In genomic region chr14:25015288-25016238, GRCm38 (mm10) we compare ENCODE assay signal across 8 mouse cellular contexts.
DNase-seq lines count a peak whose midpoint lies in the region; ATAC-seq and TF ChIP-seq lines count a peak whose summit lies in the region.

No protein-coding gene starts in this region.

- no peak overlapping the region for H3K9ac ChIP-seq in liver, embryonic 12.5 days
- no peak overlapping the region for H3K9ac ChIP-seq in embryonic facial prominence, embryonic 13.5 days
- peak overlapping the region; percentile 36; the same call in 1 of the 2 replicates for H3K9ac ChIP-seq in midbrain, postnatal 0 days (replicated peaks; ENCODE audit: low read length, poor library complexity, severe bottlenecking)

- H3K27me3 ChIP-seq in liver, embryonic 12.5 days (replicated peaks): no peaks in the 10 kb centered on the region
- no peaks in the 10 kb centered on the region for H3K27me3 ChIP-seq in embryonic facial prominence, embryonic 13.5 days
- H3K27me3 ChIP-seq in kidney, adult 2 months (replicated peaks; ENCODE audit: control insufficient read depth, insufficient read depth, low read length): no peaks in the 10 kb centered on the region
- H3K27me3 ChIP-seq in midbrain, postnatal 0 days (ENCODE audit: insufficient read depth, low read length): no peaks in the 10 kb centered on the region

- DNase-seq in liver: peak; percentile 37
- peak; percentile 68 to 78 for DNase-seq in adrenal gland, adult (ENCODE audit: inconsistent age in 2 of 2, low spot score in 1 of 2)
- peak; percentile 70 for DNase-seq in kidney, adult 2 months
- peak; percentile 72 for DNase-seq in midbrain, postnatal 0 days (ENCODE audit: low spot score)
- no peak for DNase-seq in urinary bladder, adult 2 months (ENCODE audit: low spot score)
- DNase-seq in heart, adult 8-10 months (ENCODE audit: low spot score): no peak

- no peak for ATAC-seq in liver, embryonic 12.5 days
- no peak for ATAC-seq in embryonic facial prominence, embryonic 13.5 days (ENCODE audit: insufficient number of reproducible peaks, insufficient read depth, low FRiP score, low TSS enrichment, low read depth)
- peak; percentile 74 for ATAC-seq in midbrain, postnatal 0 days (ENCODE audit: low FRiP score)

- no peak overlapping the region for H3K4me3 ChIP-seq in liver, embryonic 12.5 days
- H3K4me3 ChIP-seq in embryonic facial prominence, embryonic 13.5 days: no peak overlapping the region
- H3K4me3 ChIP-seq in kidney, adult 2 months (ENCODE audit: insufficient read depth, low read depth, low read length): no peak overlapping the region
- H3K4me3 ChIP-seq in midbrain, postnatal 0 days (ENCODE audit: low read depth, low read length): no peak overlapping the region

- WGBS in liver, embryonic 12.5 days (ENCODE audit: insufficient replicate concordance): 21% methylated on average over 8 of the region's 8 CpGs
- WGBS in embryonic facial prominence, embryonic 13.5 days: 2% methylated on average over 8 of the region's 8 CpGs
- WGBS in kidney, adult 2 months: 7% methylated on average over 7 of the region's 8 CpGs
- WGBS in midbrain, postnatal 0 days: 0% methylated on average over 8 of the region's 8 CpGs

- no peaks in the 10 kb centered on the region for H3K9me3 ChIP-seq in liver, embryonic 12.5 days (replicated peaks)
- H3K9me3 ChIP-seq in embryonic facial prominence, embryonic 13.5 days: no peaks in the 10 kb centered on the region
- no peaks in the 10 kb centered on the region for H3K9me3 ChIP-seq in midbrain, postnatal 0 days (ENCODE audit: low read length)

- TF ChIP-seq POLR2A in kidney, adult 2 months (IDR thresholded peaks at IDR 0.05; ENCODE audit: low read depth, low read length): no peak

- TF ChIP-seq CTCF in kidney, adult 2 months (conservative IDR thresholded peaks at IDR 0.05; ENCODE audit: insufficient read depth, insufficient read length, low read depth, low read length): no peak
- 0 out of 2 replicates have a peak, but pooled peaks have one; percentile 1 for TF ChIP-seq CTCF in midbrain, postnatal 0 days (IDR thresholded peaks at IDR 0.05)

- H3K4me2 ChIP-seq in liver, embryonic 12.5 days: no peak overlapping the region
- peak overlapping the region; percentile 44 for H3K4me2 ChIP-seq in embryonic facial prominence, embryonic 13.5 days
- H3K4me2 ChIP-seq in midbrain, postnatal 0 days (ENCODE audit: low read depth, low read length, poor library complexity, severe bottlenecking): peak overlapping the region; percentile 20

- H3K36me3 ChIP-seq in liver, embryonic 12.5 days: no peaks in the 10 kb centered on the region
- H3K36me3 ChIP-seq in embryonic facial prominence, embryonic 13.5 days: no peaks in the 10 kb centered on the region
- H3K36me3 ChIP-seq in kidney, adult 2 months (ENCODE audit: control insufficient read depth, insufficient read depth, low read length): no peaks in the 10 kb centered on the region
- no peaks in the 10 kb centered on the region for H3K36me3 ChIP-seq in midbrain, postnatal 0 days (ENCODE audit: insufficient read depth, low read length)

- H3K27ac ChIP-seq in liver, embryonic 12.5 days: no peak overlapping the region
- H3K27ac ChIP-seq in embryonic facial prominence, embryonic 13.5 days: peak overlapping the region; percentile 84
- no peak overlapping the region for H3K27ac ChIP-seq in kidney, adult 2 months (ENCODE audit: insufficient read depth, low read depth, low read length)
- H3K27ac ChIP-seq in midbrain, postnatal 0 days (ENCODE audit: low read depth, low read length): peak overlapping the region; percentile 90

- H3K4me1 ChIP-seq in liver, embryonic 12.5 days: no peaks in the 10 kb centered on the region
- peaks cover 45% of the 10 kb centered on the region for H3K4me1 ChIP-seq in embryonic facial prominence, embryonic 13.5 days
- no peaks in the 10 kb centered on the region for H3K4me1 ChIP-seq in kidney, adult 2 months (ENCODE audit: control insufficient read depth, insufficient read depth, low read length)
- peaks cover 9% of the 10 kb centered on the region; the same call in 1 of the 2 replicates for H3K4me1 ChIP-seq in midbrain, postnatal 0 days (ENCODE audit: insufficient read depth, low read length)

Comparison
In these comparisons a context has a peak if more than half of its experiments do, and no peak if none do; other contexts are left out.
1. DNase-seq: peak in liver (single experiment), adrenal gland, adult (2 of 2), kidney, adult 2 months (single experiment) and midbrain, postnatal 0 days (single experiment); none in urinary bladder, adult 2 months (single experiment) and heart, adult 8-10 months (single experiment).
2. H3K27ac ChIP-seq: peak in embryonic facial prominence, embryonic 13.5 days (single experiment) and midbrain, postnatal 0 days (single experiment); none in liver, embryonic 12.5 days (single experiment) and kidney, adult 2 months (single experiment).